Mouse (Mus musculus) neutrophil, adult 5-6 weeks (primary cell): Measurements from ENCODE around the gene Gm21943. TPM values are rescaled to one million over a fixed set of nuclear protein-coding genes. Genes with fewer than 3 reads are reported as not detected.
"Not testable (repeated sequence)": the region's sequence is repeated elsewhere in the genome, so short reads cannot be mapped to it uniquely, and the experiment has no call there.

Experiments used
- ATAC-seq: fragments of 151-379, 151-347 bp; 2 replicates; pipeline ENCODE4 v1.8.0; 2017; ENCODE audit warnings: mild to moderate bottlenecking, moderate TSS enrichment; ENCODE audit not compliant: insufficient number of reproducible peaks, poor library complexity, low FRiP score, severe bottlenecking; ENCODE audit errors: extremely low read depth
- total RNA-seq: library from RNA; stranded (forward); fragments of 200-1000 nt; gene quantifications from 2 replicates; pipeline ENCODE4 v1.2.3, GENCODE M21; 2017

Gene Gm21943
- not detected in 2 replicates for total RNA-seq

GRCm38 (mm10) chrY:57533644-57534043 is at the start of gene Gm21943:
Gene Gm21943 (minus strand): TSS chrY:57533744.
- not testable (repeated sequence) for ATAC-seq

Other genes with a start within 250 kb of the Gm21943 start
- not detected in 2 replicates for gene Gm28961, start 172.0 kb upstream of the Gm21943 start, total RNA-seq